Mouse (Mus musculus) cortical plate, adult 2 months (tissue): ENCODE results near the gene Gm49601.

Source experiments
- CTCF ChIP-seq: fragments of 200-500 bp; IDR thresholded peaks from 2 replicates; pipeline ENCODE4 v1.5.1; 2011; ENCODE audit warnings: mild to moderate bottlenecking, control low read depth, low read length; ENCODE audit not compliant: insufficient read depth; ENCODE audit errors: extremely low read depth
- POLR2A ChIP-seq: fragments of 200-500 bp; IDR thresholded peaks from 2 replicates; pipeline ENCODE4 v1.6.1; 2011; ENCODE audit warnings: mild to moderate bottlenecking, low read length, control low read depth; ENCODE audit not compliant: insufficient read depth; ENCODE audit errors: extremely low read depth

DNA sequence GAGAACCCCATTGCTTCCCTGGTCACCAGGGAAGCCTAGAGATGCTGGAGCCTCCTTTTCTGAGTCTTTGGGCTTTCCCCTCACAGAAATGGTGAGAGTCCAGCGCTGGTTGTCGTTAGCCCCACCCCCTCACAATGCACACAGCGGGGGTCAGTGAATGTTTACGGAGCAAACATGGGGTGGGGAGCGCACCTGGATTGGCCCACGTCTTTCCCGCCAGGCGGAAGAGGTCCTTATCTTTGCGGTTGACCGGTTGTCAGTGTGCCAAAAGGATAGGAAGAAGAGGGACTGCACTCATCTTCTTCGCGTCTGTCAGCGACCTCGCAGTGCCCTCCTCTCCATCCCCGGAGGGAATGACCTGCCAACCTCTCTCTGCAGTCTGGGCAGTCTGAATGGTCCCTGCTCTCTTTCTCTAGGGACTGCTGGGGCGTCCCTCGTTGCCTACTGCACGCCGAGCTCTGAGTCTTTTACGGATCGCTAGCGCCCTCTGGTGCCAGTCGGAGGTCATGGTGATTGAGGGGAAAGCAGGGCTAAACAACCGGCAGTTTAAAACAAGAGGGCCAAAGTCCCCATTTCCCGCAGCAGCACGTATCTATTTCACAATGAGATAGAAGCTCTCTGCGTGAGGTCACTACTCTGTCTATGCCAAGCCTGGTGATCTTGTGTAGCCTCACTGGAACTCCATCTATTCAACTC is 8.7 kb downstream of the Gm49601 start:
- TF ChIP-seq CTCF (peak; percentile 98), POLR2A (no peak)
